Mouse (Mus musculus) right cerebral cortex, postnatal 25 days (tissue): Measurements from ENCODE around the gene Cd7.
"Not testable (repeated sequence)": the region's sequence is repeated elsewhere in the genome, so short reads cannot be mapped to it uniquely, and the experiment has no call there.

Experiments used
- DNase-seq: peaks from one replicate; pipeline ENCODE4 v3.0.0; 2022

The Cd7 gene

GRCm38 (mm10) chr11:121039302-121039701, at the start of gene Cd7:
Gene Cd7, minus strand, starts transcription at chr11:121039418.
- peak; percentile 31 for DNase-seq

DNA sequence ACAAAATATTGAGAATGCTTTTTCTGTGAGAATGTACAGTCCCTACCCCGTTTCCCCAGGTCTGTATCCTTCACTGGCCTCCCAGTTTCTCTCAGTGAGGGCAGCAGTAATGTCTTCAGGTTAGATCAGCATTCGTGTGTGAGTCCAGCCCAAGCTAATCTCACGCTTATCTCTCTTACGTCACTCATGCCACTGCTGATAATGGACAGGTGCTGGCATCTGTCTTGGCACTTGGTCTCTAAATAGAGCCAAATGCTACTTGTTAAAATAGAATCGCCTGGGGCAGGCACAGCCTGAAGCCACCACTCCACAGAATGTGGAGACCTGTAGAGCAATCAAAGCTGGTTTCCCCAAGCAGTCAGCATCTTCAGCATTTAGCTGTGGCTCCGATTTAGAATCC, 49.8 kb upstream of the Cd7 start:
- no peak for DNase-seq

DNA sequence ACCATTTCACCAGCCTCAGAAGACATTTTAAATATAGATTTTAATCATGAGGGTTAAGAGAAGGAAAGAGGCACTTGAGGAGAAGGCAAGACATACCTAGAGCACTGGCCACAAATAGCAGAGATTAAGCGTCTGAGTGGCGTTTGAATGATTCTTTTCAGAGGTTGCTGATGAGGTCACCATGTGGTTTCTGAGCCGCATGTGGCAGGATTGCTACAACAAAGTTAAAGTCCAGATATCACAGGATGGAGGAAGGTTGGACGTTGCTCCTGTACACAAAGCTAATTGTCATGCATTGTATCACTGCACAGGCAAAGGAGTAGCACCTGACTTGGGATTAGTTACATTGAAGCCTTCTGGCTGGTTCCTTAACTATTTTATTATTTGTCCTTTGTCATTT, 47.1 kb upstream of the Cd7 start:
- no peak for DNase-seq

GRCm38 (mm10) chr11:121085181-121085580, 46.0 kb upstream of the Cd7 start:
- no peak for DNase-seq

DNA sequence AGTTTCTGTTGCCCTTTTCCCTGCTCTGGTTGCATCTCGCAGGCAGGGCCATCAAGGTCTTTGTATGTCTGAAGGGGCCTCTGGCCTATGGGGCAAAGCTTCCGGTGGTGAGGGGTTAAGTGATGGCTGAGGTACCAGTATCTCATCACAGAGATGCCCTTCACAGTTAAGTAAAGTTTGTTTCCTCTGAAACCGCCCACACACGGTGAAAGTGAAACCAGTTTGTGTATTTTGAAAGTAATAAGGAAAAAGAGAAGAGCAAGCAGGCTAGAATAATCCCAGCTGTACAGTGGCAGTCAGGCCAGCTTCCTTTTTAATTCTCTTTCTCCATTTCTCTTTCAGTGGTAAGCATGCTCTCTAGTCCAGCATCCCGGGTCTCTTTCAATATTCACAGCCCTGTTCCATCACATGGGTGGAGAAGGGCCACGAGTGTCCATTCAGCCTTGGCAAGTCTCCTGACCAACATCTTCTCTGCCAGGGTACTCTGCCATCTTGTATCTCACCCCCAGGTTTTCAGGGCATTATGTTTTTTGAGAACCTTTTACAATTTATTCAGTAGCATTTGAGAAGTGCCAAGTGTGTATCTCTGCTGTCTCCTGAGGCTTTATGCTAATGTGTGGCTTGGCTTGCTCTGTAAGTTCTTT, 43.8 kb upstream of the Cd7 start:
- no peak for DNase-seq

- DNase-seq = no peak
These were observed 43.0 kb upstream of the Cd7 start for GRCm38 (mm10) chr11:121082250-121082649.

GRCm38 (mm10) chr11:121081120-121081519, 41.9 kb upstream of the Cd7 start, which contains the start of gene Sectm1a:
Gene Sectm1a, minus strand, starts transcription at chr11:121081220.
- no peak for DNase-seq

GRCm38 (mm10) chr11:121080330-121080729, 41.1 kb upstream of the Cd7 start:
- no peak for DNase-seq

DNA sequence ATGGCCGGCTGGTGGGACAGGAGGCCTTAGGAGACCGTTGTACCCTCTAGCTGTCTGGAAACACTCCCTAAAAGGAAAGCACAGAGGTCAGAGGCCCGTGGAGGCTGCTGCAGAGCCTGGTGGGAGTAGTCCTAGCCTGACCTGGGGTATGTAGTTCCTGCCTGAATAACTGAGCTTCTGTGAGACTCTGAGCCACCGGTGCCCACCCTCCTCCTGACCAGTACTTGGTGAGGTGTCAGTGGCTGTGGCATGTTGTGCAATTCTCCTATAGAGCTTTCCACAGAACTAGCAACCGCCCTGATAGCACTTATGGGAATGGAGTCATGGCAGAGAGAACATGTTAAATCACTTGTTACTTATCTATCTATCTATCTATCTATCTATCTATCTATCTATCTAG, 36.4 kb upstream of the Cd7 start:
- no peak for DNase-seq

DNA sequence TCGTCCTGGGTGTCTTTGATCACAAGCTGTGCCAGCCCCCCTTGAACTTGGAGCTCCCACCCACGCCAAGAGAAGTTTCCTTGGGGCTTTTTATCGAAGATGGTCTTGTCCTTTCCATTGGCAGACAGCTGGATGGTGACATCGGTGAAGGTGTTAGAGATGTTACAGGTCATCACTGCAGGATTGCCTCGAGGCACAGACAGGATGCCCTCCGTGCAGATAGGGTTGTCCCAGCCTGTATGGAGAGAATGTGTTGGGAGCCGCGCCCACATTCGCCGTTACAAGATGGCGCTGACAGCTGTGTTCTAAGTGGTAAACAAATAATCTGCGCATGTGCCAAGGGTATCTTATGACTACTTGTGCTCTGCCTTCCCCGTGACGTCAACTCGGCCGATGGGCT, 30.4 kb upstream of the Cd7 start:
- not testable (repeated sequence) for DNase-seq

- no peak for DNase-seq
These were observed 28.7 kb upstream of the Cd7 start for GRCm38 (mm10) chr11:121067895-121068294.

DNA sequence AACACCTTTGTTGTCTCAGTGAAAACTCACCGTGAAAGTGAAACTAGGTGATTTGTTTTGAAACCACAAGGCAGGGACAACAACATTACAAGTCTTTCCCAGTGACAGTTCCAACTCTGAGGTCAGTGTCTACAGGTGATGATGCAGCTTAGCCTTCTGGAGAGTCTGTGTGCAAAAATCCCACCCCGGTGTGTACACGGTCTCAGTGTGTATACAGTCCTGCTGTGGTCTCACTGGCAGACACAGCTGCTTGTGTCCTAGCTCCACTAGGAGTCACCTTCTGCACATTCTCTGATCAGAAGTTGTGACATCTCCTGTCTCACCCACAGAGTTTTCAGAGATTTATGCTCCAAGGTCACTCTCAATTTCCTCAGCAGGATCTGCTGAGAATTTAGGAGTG, 25.0 kb upstream of the Cd7 start:
- no peak for DNase-seq

DNA sequence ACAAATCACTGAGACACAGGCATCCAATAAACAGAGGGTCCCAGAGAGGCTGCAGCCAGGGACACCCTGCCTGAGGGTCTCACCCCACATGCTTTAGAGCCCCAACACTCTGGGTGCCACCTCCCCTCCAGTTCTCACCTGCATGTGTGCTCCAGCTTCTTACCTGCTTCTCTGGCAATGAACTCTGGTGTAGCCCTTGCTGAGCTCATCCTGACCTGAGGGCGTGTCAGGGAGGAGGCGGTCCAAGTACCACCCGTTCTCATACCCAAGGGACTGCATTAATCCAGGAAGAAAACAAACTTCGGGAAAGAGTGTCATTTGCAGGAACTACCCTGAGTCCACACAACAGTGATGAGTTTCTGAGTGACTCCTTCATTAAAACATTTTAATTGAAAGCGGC, 24.2 kb upstream of the Cd7 start, which contains the start of gene Sectm1b:
Gene Sectm1b, minus strand, starts transcription at position 191 of the 400 bp plus-strand sequence.
- DNase-seq = no peak

GRCm38 (mm10) chr11:121061615-121062014, 22.4 kb upstream of the Cd7 start:
- no peak for DNase-seq

GRCm38 (mm10) chr11:121060401-121061067, 21.3 kb upstream of the Cd7 start:
- DNase-seq = not testable (repeated sequence)

- no peak for DNase-seq
These were observed 20.3 kb upstream of the Cd7 start for GRCm38 (mm10) chr11:121059471-121059870.

- DNase-seq = no peak
These were observed 19.7 kb upstream of the Cd7 start for GRCm38 (mm10) chr11:121058956-121059355.

DNA sequence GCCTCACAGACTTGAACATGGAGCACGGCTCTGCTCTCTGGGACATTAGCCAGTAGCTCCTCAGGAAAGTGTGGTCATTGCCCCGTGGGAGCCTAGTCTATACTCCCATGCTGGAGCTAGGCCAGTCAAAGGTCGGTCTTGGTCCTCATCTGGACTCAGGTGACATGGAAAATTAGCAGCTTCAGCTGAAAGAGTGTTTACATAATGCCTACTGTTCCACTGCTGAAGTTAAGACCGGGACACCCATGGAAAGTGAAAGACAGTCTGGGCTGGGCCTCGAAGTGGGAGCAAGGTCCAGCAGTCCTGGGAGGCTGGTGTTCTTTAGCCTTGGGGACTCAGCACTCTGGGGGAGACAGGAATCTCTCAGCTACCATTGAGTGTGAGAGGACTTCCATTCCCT, 18.9 kb upstream of the Cd7 start:
- DNase-seq = no peak

DNA sequence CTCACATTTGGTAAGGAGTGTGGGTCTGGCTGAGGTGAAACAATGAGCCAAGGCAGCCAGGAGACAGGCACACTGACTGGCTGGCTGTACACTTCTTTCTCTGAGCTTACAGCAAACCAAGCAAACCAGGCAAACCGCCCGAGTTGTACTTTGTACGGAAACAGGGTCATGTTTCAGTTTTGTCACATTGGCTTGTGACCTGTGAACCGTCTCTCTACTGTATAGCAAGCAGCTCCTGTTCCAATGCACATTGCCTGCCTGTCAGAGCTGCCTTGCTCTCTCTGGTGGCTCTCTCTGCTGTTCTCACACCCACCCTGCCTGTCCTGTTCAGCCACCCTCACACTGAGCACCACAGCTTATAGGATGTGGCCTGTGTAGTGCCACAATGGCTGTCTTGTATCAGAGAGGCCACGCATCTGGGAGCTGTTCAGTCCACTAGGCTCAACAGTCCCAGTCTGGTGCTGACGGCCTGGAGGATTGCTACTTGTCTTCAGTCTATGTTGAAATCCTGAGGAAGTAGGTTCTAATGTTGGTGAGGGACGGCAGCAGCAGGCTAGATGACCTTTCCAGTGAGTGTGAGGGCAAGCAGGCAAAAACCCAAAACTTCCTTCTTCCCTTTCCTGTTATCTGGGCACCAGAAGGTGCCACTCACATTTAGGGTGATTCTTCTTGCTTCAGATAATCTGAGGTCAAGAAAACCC, 17.5 kb upstream of the Cd7 start:
- DNase-seq = no peak

DNA sequence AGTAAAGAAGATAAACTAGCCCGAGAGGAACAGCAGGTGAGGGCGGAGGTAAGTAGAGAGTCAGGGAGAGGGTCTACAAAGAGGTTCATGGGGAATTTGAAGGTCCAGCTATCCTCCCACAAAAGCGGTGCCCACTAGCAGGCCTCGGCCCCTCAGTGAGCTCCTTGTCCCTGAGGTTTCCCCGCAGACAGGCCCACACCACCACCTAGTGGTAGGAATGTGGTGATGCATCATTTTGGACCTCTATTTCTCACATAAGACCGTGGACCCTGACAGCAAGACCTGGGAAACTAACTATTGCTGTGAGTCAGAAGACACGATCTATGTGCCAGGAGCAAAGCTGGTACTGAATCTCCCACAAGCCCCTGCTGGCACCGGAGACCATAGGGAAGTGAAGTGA, 14.3 kb upstream of the Cd7 start:
- DNase-seq = peak; percentile 64

DNA sequence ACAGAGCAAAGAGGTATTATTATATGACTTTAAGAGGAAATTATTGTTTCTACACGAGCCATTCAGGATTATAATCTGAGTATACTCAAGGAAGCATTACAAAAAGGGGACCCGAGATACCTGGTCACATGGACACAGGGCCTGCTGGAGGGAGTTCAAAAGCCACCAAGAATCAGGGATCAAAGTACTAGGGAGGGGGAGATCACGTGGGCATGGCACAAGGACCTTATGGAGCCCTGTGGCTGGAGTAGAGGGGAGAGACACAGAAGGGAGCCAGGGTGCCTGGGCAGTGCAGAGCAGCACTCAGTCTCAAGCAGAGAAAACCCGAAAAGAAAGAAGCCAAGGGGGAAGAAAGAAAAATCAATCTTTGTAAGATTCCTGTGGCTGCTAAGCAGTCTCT, 13.2 kb upstream of the Cd7 start:
- DNase-seq = no peak

DNA sequence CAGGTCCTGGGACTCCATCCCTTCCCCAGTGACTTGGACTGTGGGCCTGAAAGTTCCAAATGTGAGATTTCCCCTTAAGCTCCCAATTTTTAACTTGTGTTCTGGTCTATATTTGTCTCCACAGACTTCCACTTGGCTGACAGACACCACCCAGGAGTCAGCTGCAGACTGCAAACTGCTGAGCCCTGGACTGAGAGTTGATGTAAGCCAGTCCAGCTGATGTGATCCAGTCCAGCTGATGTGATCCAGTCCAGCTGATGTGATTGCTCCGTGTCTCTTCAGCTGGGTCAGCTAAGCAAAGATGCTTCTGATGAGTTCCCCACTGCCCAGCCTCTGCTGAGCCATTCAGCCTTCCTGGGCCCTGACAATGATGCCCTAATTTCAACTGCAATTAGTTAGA, 12.6 kb upstream of the Cd7 start:
- DNase-seq = no peak

- DNase-seq = no peak
These were observed 10.6 kb upstream of the Cd7 start for GRCm38 (mm10) chr11:121049840-121050239.

DNA sequence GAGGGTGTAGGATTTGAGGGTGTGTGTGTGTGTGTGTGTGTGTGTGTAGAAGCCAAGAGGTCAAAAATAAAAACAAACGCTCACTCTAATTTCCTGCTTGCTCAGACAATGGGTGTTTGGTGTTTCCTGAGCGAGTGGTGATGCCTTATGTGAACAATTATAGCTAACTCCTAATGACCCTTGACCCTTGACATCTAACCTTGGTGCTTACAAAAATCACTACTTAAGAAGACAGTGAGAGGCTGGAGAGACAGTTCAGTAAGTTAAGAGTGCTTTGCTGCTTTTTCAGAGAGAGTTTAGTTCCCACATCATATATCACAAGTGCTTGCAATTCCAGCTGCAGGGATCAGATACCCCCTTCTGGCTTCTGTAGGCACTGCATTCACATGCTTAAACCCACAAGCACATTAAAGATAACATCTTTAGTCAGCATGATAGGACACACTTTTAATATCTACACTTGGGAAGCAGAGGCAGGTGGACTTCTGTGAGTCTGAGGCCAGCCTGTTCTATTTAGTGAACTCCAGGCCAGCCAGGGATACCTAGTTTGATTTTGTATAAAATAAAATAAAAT, 8.7 kb upstream of the Cd7 start:
- no peak for DNase-seq
